Mouse (Mus musculus) lung, postnatal 0 days (tissue): Measurements from ENCODE around the gene Gli3. TPM values are rescaled to one million over a fixed set of nuclear protein-coding genes. Genes with fewer than 3 reads are reported as not detected.
A peak's percentile ranks its signal among the peaks of the same experiment; 100 is the strongest.

Source experiments
- ATAC-seq: fragments of 200-750 bp; cut with Nextera tagmentation; 2 replicates; pipeline ENCODE4 v1.8.0; 2017; ENCODE audit warnings: moderate library complexity
- DNase-seq: peaks from one replicate; pipeline ENCODE4 v3.0.0-alpha.2; 2016; ENCODE audit warnings: low spot score
- H3K27ac ChIP-seq: fragments of 300-500 bp; sonication (generic); 2 replicates; pipeline ENCODE4 v1.5.1; 2014; ENCODE audit warnings: antibody characterized with exemption, mild to moderate bottlenecking, low read length, mixed read lengths
- H3K27me3 ChIP-seq: fragments of 300-500 bp; sonication (generic); replicated peaks from 2 replicates; pipeline ENCODE4 v1.6.1; 2014; ENCODE audit warnings: low read length, mixed read lengths; ENCODE audit not compliant: insufficient read depth
- H3K36me3 ChIP-seq: fragments of 300-500 bp; sonication (generic); 2 replicates; pipeline ENCODE4 v1.6.1; 2014; ENCODE audit warnings: low read length, mixed read lengths; ENCODE audit not compliant: insufficient read depth
- H3K4me1 ChIP-seq: fragments of 300-500 bp; sonication (generic); 2 replicates; pipeline ENCODE4 v1.6.1; 2014; ENCODE audit warnings: antibody characterized with exemption, low read depth, low read length, mixed read lengths; ENCODE audit not compliant: insufficient read depth
- H3K4me2 ChIP-seq: fragments of 300-500 bp; sonication (generic); replicated peaks from 2 replicates; pipeline ENCODE4 v1.6.1; 2014; ENCODE audit warnings: low read depth, mild to moderate bottlenecking, low read length, moderate library complexity, mixed read lengths
- H3K4me3 ChIP-seq: fragments of 300-500 bp; sonication (generic); 2 replicates; pipeline ENCODE4 v1.5.1; 2014; ENCODE audit warnings: low read depth, low read length
- H3K9ac ChIP-seq: fragments of 300-500 bp; sonication (generic); replicated peaks from 2 replicates; pipeline ENCODE4 v1.6.1; 2014; ENCODE audit warnings: low read depth, mild to moderate bottlenecking
- H3K9me3 ChIP-seq: fragments of 300-500 bp; sonication (generic); 2 replicates; pipeline ENCODE4 v1.6.1; 2016; ENCODE audit warnings: low read length, mixed read lengths
- CTCF ChIP-seq: IDR thresholded peaks from 2 replicates; pipeline ENCODE4 v1.5.1; 2016; ENCODE audit warnings: antibody characterized with exemption, mild to moderate bottlenecking
- EP300 ChIP-seq: IDR thresholded peaks from 2 replicates; pipeline ENCODE4 v1.6.1; 2016; ENCODE audit warnings: antibody characterized with exemption, mild to moderate bottlenecking, control low read depth
- WGBS: fragments of 180-500 bp; shearing (Covaris S2); extraction: QIAGEN DNeasy Blood & Tissue Kit; methylation state at CpG from one replicate; pipeline ENCODE4 v1.1.7; 2014; 5-methylcytosine and 5-hydroxymethylcytosine counted together
- polyA plus RNA-seq: library from polyadenylated mRNA; unstranded; fragments of >200 nt; fragmentation: Nextera tagmentation; extraction: Ambion mirVana; gene quantifications from 2 replicates; pipeline ENCODE4 v1.2.1, GENCODE M21; 2015

The Gli3 gene
- polyA plus RNA-seq, 1 experiment from 2014 or later = 3.5 TPM

GRCm38 (mm10) chr13:15531568-15531967 is 68.5 kb downstream of the Gli3 start:
- no peak overlapping the region for H3K27ac ChIP-seq
- no peak overlapping the region for H3K9ac ChIP-seq
- H3K4me2 ChIP-seq = no peak overlapping the region
- H3K36me3 ChIP-seq = no peaks in the 10 kb centered on the region
- no peaks in the 10 kb centered on the region for H3K9me3 ChIP-seq
- TF ChIP-seq CTCF (no peak), EP300 (no peak)
- DNase-seq = no peak
- H3K4me1 ChIP-seq = no peaks in the 10 kb centered on the region
- WGBS = 74% methylated on average over 3 of the region's 3 CpGs
- no peak for ATAC-seq
- no peak overlapping the region for H3K4me3 ChIP-seq
- H3K27me3 ChIP-seq = no peaks in the 10 kb centered on the region

GRCm38 (mm10) chr13:15537206-15537605 is 74.2 kb downstream of the Gli3 start:
- ATAC-seq (no peak), DNase-seq (no peak)
- no peak overlapping the region for H3K4me2 ChIP-seq
- no peak for TF ChIP-seq EP300
- no peak for TF ChIP-seq CTCF
- H3K4me3 ChIP-seq = no peak overlapping the region
- 34% methylated on average over 5 of the region's 5 CpGs for WGBS
- H3K36me3 ChIP-seq = no peaks in the 10 kb centered on the region
- no peaks in the 10 kb centered on the region for H3K9me3 ChIP-seq
- peaks cover 7% of the 10 kb centered on the region; the same call in 1 of the 2 replicates for H3K4me1 ChIP-seq
- no peak overlapping the region for H3K9ac ChIP-seq
- H3K27ac ChIP-seq = no peak overlapping the region
- H3K27me3 ChIP-seq = no peaks in the 10 kb centered on the region

GRCm38 (mm10) chr13:15537611-15538010 is 74.6 kb downstream of the Gli3 start:
- no peak overlapping the region for H3K4me2 ChIP-seq
- H3K4me1 ChIP-seq = peaks cover 7% of the 10 kb centered on the region; the same call in 1 of the 2 replicates
- H3K27me3 ChIP-seq = no peaks in the 10 kb centered on the region
- no peak overlapping the region for H3K27ac ChIP-seq
- H3K36me3 ChIP-seq = no peaks in the 10 kb centered on the region
- no peak for TF ChIP-seq EP300
- WGBS = 71% methylated on average over 3 of the region's 3 CpGs
- no peak overlapping the region for H3K9ac ChIP-seq
- ATAC-seq (no peak), DNase-seq (no peak)
- no peaks in the 10 kb centered on the region for H3K9me3 ChIP-seq
- H3K4me3 ChIP-seq = no peak overlapping the region

- H3K27ac ChIP-seq = no peak overlapping the region
- TF ChIP-seq CTCF (0 out of 2 replicates have a peak, but pooled peaks have one; percentile 21), EP300 (peak; percentile 32; the same call in 1 of the 2 replicates)
- ATAC-seq (peak; percentile 76), DNase-seq (peak; percentile 65)
- H3K9me3 ChIP-seq = no peaks in the 10 kb centered on the region
- H3K4me3 ChIP-seq = no peak overlapping the region
- H3K4me2 ChIP-seq = no peak overlapping the region
- H3K36me3 ChIP-seq = no peaks in the 10 kb centered on the region
- peaks cover 7% of the 10 kb centered on the region; the same call in 1 of the 2 replicates for H3K4me1 ChIP-seq
- WGBS = 40% methylated on average over 2 of the region's 2 CpGs
- no peak overlapping the region for H3K9ac ChIP-seq
- no peaks in the 10 kb centered on the region for H3K27me3 ChIP-seq
Measured at GRCm38 (mm10) chr13:15538389-15538788, 75.4 kb downstream of the Gli3 start.

GRCm38 (mm10) chr13:15542053-15542452 is 79.0 kb downstream of the Gli3 start:
- no peak overlapping the region for H3K27ac ChIP-seq
- no peaks in the 10 kb centered on the region for H3K9me3 ChIP-seq
- no peaks in the 10 kb centered on the region for H3K27me3 ChIP-seq
- ATAC-seq (peak; percentile 35; the same call in 1 of the 2 replicates), DNase-seq (peak; percentile 10)
- H3K4me3 ChIP-seq = no peak overlapping the region
- no peak overlapping the region for H3K9ac ChIP-seq
- TF ChIP-seq CTCF = no peak
- no peak for TF ChIP-seq EP300
- no peaks in the 10 kb centered on the region for H3K36me3 ChIP-seq
- H3K4me2 ChIP-seq = no peak overlapping the region; the same call in 1 of the 2 replicates
- peaks cover 11% of the 10 kb centered on the region; the same call in 1 of the 2 replicates for H3K4me1 ChIP-seq
- WGBS = 34% methylated on average over 5 of the region's 5 CpGs

GRCm38 (mm10) chr13:15543169-15543887 is 80.3 kb downstream of the Gli3 start:
- H3K9ac ChIP-seq = no peak overlapping the region
- DNase-seq = no peak
- H3K4me3 ChIP-seq = no peak overlapping the region
- H3K4me1 ChIP-seq = peaks cover 4% of the 10 kb centered on the region; the same call in 1 of the 2 replicates
- H3K27ac ChIP-seq = no peak overlapping the region
- WGBS = 81% methylated on average over 12 of the region's 12 CpGs
- no peak for ATAC-seq
- TF ChIP-seq EP300 = no peak
- TF ChIP-seq CTCF = no peak
- H3K27me3 ChIP-seq = no peaks in the 10 kb centered on the region
- H3K9me3 ChIP-seq = no peaks in the 10 kb centered on the region
- H3K36me3 ChIP-seq = no peaks in the 10 kb centered on the region
- no peak overlapping the region for H3K4me2 ChIP-seq
